9 mouse cellular contexts compared by ENCODE assay signal in the genomic region with DNA sequence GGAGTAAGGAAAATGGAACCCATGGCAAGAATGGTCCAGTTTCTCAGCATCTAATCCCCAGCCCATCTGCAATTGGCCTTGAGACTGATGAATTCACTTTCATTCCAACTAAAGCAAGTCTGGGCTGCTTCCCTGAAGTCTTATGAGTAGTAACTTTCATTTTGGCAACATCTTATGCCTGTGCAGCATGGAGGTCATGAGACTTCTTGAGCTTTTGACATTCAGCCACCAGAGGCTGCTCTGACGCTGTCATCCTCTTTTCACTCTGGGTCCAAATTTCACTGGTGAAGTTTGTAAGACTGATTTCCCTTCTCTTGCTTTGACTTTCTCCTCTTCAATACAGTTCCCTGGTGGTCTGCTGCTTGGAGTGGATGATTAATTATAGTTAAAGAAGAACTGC.
A peak's percentile ranks its signal among the peaks of the same experiment; 100 is the strongest.
DNase-seq lines count a peak whose midpoint lies in the region; ATAC-seq and TF ChIP-seq lines count a peak whose summit lies in the region.
"Had no signal": no experiment of that assay in that cellular context is flagged by ENCODE, and none has a peak within 500 bp of the region (broad histone marks: within the 10 kb centered on the region; RNA-seq: fewer than 3 reads in every experiment).

No protein-coding gene starts in this region.

- H3K9ac ChIP-seq in heart, adult 2 months (ENCODE audit: low read depth, low read length) = no peak overlapping the region
- H3K9ac ChIP-seq: midbrain, embryonic 12.5 days had no signal

- intact Hi-C loops in heart, adult 2 months (cut with DNase I) = loop anchor here (2.0 kb wide), 1 partner anchor 116 kb away; no protein-coding TSS in a partner anchor

- peak; percentile 19 to 64 for DNase-seq in heart, adult 2 months
- DNase-seq in heart, embryonic 10.5 days (ENCODE audit: low spot score) = no peak
- peak; percentile 35 for DNase-seq in CD4-positive helper T cell, adult 2 months (ENCODE audit: low read depth, low spot score)
- DNase-seq in lung, adult 2 months = peak; percentile 26
- DNase-seq in thymus, postnatal 36 days = peak; percentile 17 to 27
- no peak for DNase-seq in spleen, postnatal 14 days (ENCODE audit: low spot score in 2 of 2)

- no peak overlapping the region for H3K4me3 ChIP-seq in heart, adult 2 months
- no peak overlapping the region for H3K4me3 ChIP-seq in heart, embryonic 10.5 days
- no peak overlapping the region for H3K4me3 ChIP-seq in embryonic fibroblast, embryonic 13.5 days (ENCODE audit: insufficient read depth, low read length)
- no peak overlapping the region for H3K4me3 ChIP-seq in lung, adult 2 months (replicated peaks; ENCODE audit: extremely low read depth, low read depth, low read length)
- H3K4me3 ChIP-seq: midbrain, embryonic 12.5 days had no signal

- no peaks in the 10 kb centered on the region for H3K79me2 ChIP-seq in heart, adult 2 months (replicated peaks; ENCODE audit: control insufficient read depth, insufficient read depth, low read length)

- peak; percentile 69 for TF ChIP-seq CTCF in heart, adult 2 months (IDR thresholded peaks at IDR 0.05)
- TF ChIP-seq CTCF in embryonic fibroblast, embryonic 13.5 days (IDR thresholded peaks at IDR 0.05; ENCODE audit: borderline replicate concordance, insufficient read depth, low read length) = no peak
- TF ChIP-seq CTCF in lung, adult 2 months (IDR thresholded peaks at IDR 0.05; ENCODE audit: insufficient read depth, low read length) = peak; percentile 24; the same call in 1 of the 2 replicates

- 23% methylated on average over 1 of the region's 1 CpGs for WGBS in heart, adult 2 months
- WGBS in heart, embryonic 10.5 days = 39% methylated on average over 1 of the region's 1 CpGs
- WGBS in lung, adult 2 months = 37% methylated on average over 1 of the region's 1 CpGs

- no peaks in the 10 kb centered on the region for H3K9me3 ChIP-seq in heart, embryonic 10.5 days
- H3K9me3 ChIP-seq: midbrain, embryonic 12.5 days had no signal

- ATAC-seq in cerebellum, adult (ENCODE audit: insufficient number of reproducible peaks, low FRiP score, low TSS enrichment) = no peak

- TF ChIP-seq EP300 in heart, adult 2 months (IDR thresholded peaks at IDR 0.05; ENCODE audit: insufficient read depth, low read depth, low read length) = 0 out of 2 replicates have a peak, but pooled peaks have one; percentile 33

- no peak overlapping the region for H3K27ac ChIP-seq in heart, adult 2 months
- H3K27ac ChIP-seq in heart, embryonic 10.5 days = no peak overlapping the region
- peak overlapping the region; percentile 84 for H3K27ac ChIP-seq in embryonic fibroblast, embryonic 13.5 days (ENCODE audit: insufficient read depth, low read length)
- H3K27ac ChIP-seq: midbrain, embryonic 12.5 days had no signal

- no peaks in the 10 kb centered on the region for H3K27me3 ChIP-seq in heart, adult 2 months (ENCODE audit: control insufficient read depth, insufficient read depth, low read length)
- H3K27me3 ChIP-seq in heart, embryonic 10.5 days (ENCODE audit: insufficient read depth, poor library complexity, severe bottlenecking) = peaks cover 7% of the 10 kb centered on the region; the same call in 1 of the 2 replicates

- TF ChIP-seq POLR2A in heart, adult 2 months (IDR thresholded peaks at IDR 0.05; ENCODE audit: insufficient read depth, low read depth, low read length) = no peak
- TF ChIP-seq POLR2A in embryonic fibroblast, embryonic 13.5 days (IDR thresholded peaks at IDR 0.05; ENCODE audit: low read depth, low read length) = no peak
- TF ChIP-seq POLR2A in lung, adult 2 months (IDR thresholded peaks at IDR 0.05; ENCODE audit: borderline replicate concordance, extremely low read depth, low read depth, low read length) = no peak

- H3K36me3 ChIP-seq in heart, adult 2 months (ENCODE audit: control insufficient read depth, insufficient read depth, low read length) = no peaks in the 10 kb centered on the region
- no peaks in the 10 kb centered on the region for H3K36me3 ChIP-seq in heart, embryonic 10.5 days
- H3K36me3 ChIP-seq: midbrain, embryonic 12.5 days had no signal

- H3K4me1 ChIP-seq in heart, adult 2 months (ENCODE audit: control insufficient read depth, insufficient read depth, low read length) = no peaks in the 10 kb centered on the region
- H3K4me1 ChIP-seq in heart, embryonic 10.5 days = no peaks in the 10 kb centered on the region
- H3K4me1 ChIP-seq in embryonic fibroblast, embryonic 13.5 days (ENCODE audit: control insufficient read depth, insufficient read depth, low read length) = no peaks in the 10 kb centered on the region
- no peaks in the 10 kb centered on the region for H3K4me1 ChIP-seq in lung, adult 2 months (ENCODE audit: control insufficient read depth, insufficient read depth, low read length)
- H3K4me1 ChIP-seq: midbrain, embryonic 12.5 days had no signal

Comparison
In these comparisons a context has a peak if more than half of its experiments do, and no peak if none do; other contexts are left out.
1. DNase-seq: peak in heart, adult 2 months (2 of 2), CD4-positive helper T cell, adult 2 months (single experiment), lung, adult 2 months (single experiment) and thymus, postnatal 36 days (2 of 2); none in heart, embryonic 10.5 days (single experiment) and spleen, postnatal 14 days (0 of 2).